18 mouse cellular contexts compared by ENCODE assay signal in genomic region chr12:80360321-80360720, GRCm38 (mm10).
DNase-seq lines count a peak whose midpoint lies in the region; ATAC-seq and TF ChIP-seq lines count a peak whose summit lies in the region.
"Had no signal": no experiment of that assay in that cellular context is flagged by ENCODE, and none has a peak within 500 bp of the region (broad histone marks: within the 10 kb centered on the region; RNA-seq: fewer than 3 reads in every experiment).

No protein-coding gene starts in this region.

- H3K4me3 ChIP-seq in heart, embryonic 12.5 days: no peak overlapping the region
- H3K4me3 ChIP-seq in lung, embryonic 14.5 days (ENCODE audit: low read depth, low read length): no peak overlapping the region
- no peak overlapping the region for H3K4me3 ChIP-seq in MEL (ENCODE audit: control insufficient read depth in 1 of 2, insufficient read depth in 1 of 2, low read depth in 2 of 2, low read length in 2 of 2)
- no peak overlapping the region for H3K4me3 ChIP-seq in forebrain, embryonic 15.5 days
- H3K4me3 ChIP-seq: hindbrain, embryonic 15.5 days had no signal

- no peak for TF ChIP-seq POLR2A in MEL (IDR thresholded peaks at IDR 0.05; ENCODE audit: control insufficient read depth in 1 of 2, insufficient read depth in 1 of 2, low read depth in 1 of 2, low read length in 2 of 2, poor library complexity in 1 of 2)

- peak overlapping the region; percentile 50 for H3K27ac ChIP-seq in heart, embryonic 12.5 days (ENCODE audit: poor library complexity, severe bottlenecking)
- H3K27ac ChIP-seq in lung, embryonic 14.5 days (ENCODE audit: low read depth): peak overlapping the region; percentile 56; the same call in 1 of the 2 replicates
- no peak overlapping the region for H3K27ac ChIP-seq in MEL (ENCODE audit: control insufficient read depth, low read depth, low read length)
- no peak overlapping the region for H3K27ac ChIP-seq in forebrain, embryonic 15.5 days (replicated peaks)
- H3K27ac ChIP-seq: hindbrain, embryonic 15.5 days; macrophage had no signal

- no peak for DNase-seq in heart, adult 8-10 months (ENCODE audit: low spot score)
- peak; percentile 52 for DNase-seq in lung, embryonic 14.5 days
- DNase-seq in lung, postnatal 4 days: no peak
- DNase-seq in MEL (ENCODE audit: low read depth, low spot score): peak; percentile 18
- no peak for DNase-seq in embryo, embryonic 11 days
- DNase-seq: adrenal gland, adult 8-10 months; cerebellum, adult 2 months; gastrocnemius, postnatal 25 days; kidney, adult 18-20 months; kidney, postnatal 14 days; midbrain, embryonic 14.5 days; thymus, adult 2 months had no signal

- no peak for TF ChIP-seq EP300 in MEL (IDR thresholded peaks at IDR 0.05; ENCODE audit: low read depth in 1 of 2, low read length in 2 of 2)

- no peak overlapping the region for H3K9ac ChIP-seq in heart, embryonic 12.5 days
- H3K9ac ChIP-seq in lung, embryonic 14.5 days: no peak overlapping the region
- no peak overlapping the region for H3K9ac ChIP-seq in MEL (ENCODE audit: control insufficient read depth, low read depth, low read length, poor library complexity, severe bottlenecking)
- H3K9ac ChIP-seq in forebrain, embryonic 15.5 days (replicated peaks): no peak overlapping the region
- H3K9ac ChIP-seq: hindbrain, embryonic 15.5 days had no signal

- no peak for TF ChIP-seq CTCF in lung, embryonic 14.5 days (IDR thresholded peaks at IDR 0.05; ENCODE audit: low read depth)
- no peak for TF ChIP-seq CTCF in MEL (IDR thresholded peaks at IDR 0.05 in 2 of 3, conservative IDR thresholded peaks at IDR 0.05 in 1 of 3; ENCODE audit: control insufficient read depth in 1 of 3, insufficient read depth in 1 of 3, low read depth in 2 of 3, low read length in 3 of 3, poor library complexity in 1 of 3, severe bottlenecking in 1 of 3)

- no peak overlapping the region for H3K4me2 ChIP-seq in heart, embryonic 12.5 days
- H3K4me2 ChIP-seq in lung, embryonic 14.5 days: no peak overlapping the region
- no peak overlapping the region for H3K4me2 ChIP-seq in forebrain, embryonic 15.5 days (replicated peaks)
- H3K4me2 ChIP-seq: hindbrain, embryonic 15.5 days; liver, embryonic 11.5 days had no signal

- 0 out of 2 replicates have a peak, but pooled peaks cover 3% of the 10 kb centered on the region for H3K9me3 ChIP-seq in heart, embryonic 12.5 days (replicated peaks)
- no peaks in the 10 kb centered on the region for H3K9me3 ChIP-seq in lung, embryonic 14.5 days (ENCODE audit: low read depth, low read length)
- H3K9me3 ChIP-seq in MEL (replicated peaks; ENCODE audit: insufficient read depth, low read length): no peaks in the 10 kb centered on the region
- H3K9me3 ChIP-seq in forebrain, embryonic 15.5 days: no peaks in the 10 kb centered on the region
- H3K9me3 ChIP-seq: hindbrain, embryonic 15.5 days had no signal

- peaks cover 27% of the 10 kb centered on the region for H3K4me1 ChIP-seq in heart, embryonic 12.5 days (replicated peaks)
- peaks cover 8% of the 10 kb centered on the region for H3K4me1 ChIP-seq in lung, embryonic 14.5 days (ENCODE audit: insufficient read depth)
- H3K4me1 ChIP-seq in MEL (ENCODE audit: control insufficient read depth in 1 of 2, insufficient read depth in 2 of 2, low read length in 2 of 2): no peaks in the 10 kb centered on the region
- H3K4me1 ChIP-seq in forebrain, embryonic 15.5 days: peaks cover 2% of the 10 kb centered on the region

- no peaks in the 10 kb centered on the region for H3K79me2 ChIP-seq in MEL (ENCODE audit: control insufficient read depth, insufficient read depth, low read length, poor library complexity)

- no peak for ATAC-seq in heart, embryonic 12.5 days (ENCODE audit: insufficient number of reproducible peaks, low FRiP score)
- ATAC-seq in lung, embryonic 14.5 days (ENCODE audit: insufficient read depth): peak; percentile 64; the same call in 1 of the 2 replicates
- peak; percentile 53 to 73 for ATAC-seq in hematopoietic stem cell, adult 5-6 weeks (replicated peaks in 1 of 2; ENCODE audit: insufficient read depth in 1 of 2, low FRiP score in 2 of 2, low TSS enrichment in 1 of 2, low read depth in 1 of 2, poor library complexity in 2 of 2, severe bottlenecking in 2 of 2)
- ATAC-seq in forebrain, embryonic 15.5 days (replicated peaks): no peak

- WGBS in heart, embryonic 12.5 days: 32% methylated on average over 5 of the region's 5 CpGs
- 29% methylated on average over 5 of the region's 5 CpGs for WGBS in lung, embryonic 14.5 days
- 76% methylated on average over 5 of the region's 5 CpGs for WGBS in forebrain, embryonic 15.5 days

- TF ChIP-seq RAD21 in MEL (IDR thresholded peaks at IDR 0.05; ENCODE audit: low read depth, low read length): no peak

- H3K27me3 ChIP-seq in heart, embryonic 12.5 days (replicated peaks): no peaks in the 10 kb centered on the region
- no peaks in the 10 kb centered on the region for H3K27me3 ChIP-seq in lung, embryonic 14.5 days (ENCODE audit: insufficient read depth, low read length)
- H3K27me3 ChIP-seq in MEL (ENCODE audit: control insufficient read depth in 1 of 2, insufficient read depth in 2 of 2, low read length in 2 of 2): no peaks in the 10 kb centered on the region
- no peaks in the 10 kb centered on the region for H3K27me3 ChIP-seq in forebrain, embryonic 15.5 days
- H3K27me3 ChIP-seq: hindbrain, embryonic 15.5 days had no signal

- H3K36me3 ChIP-seq in heart, embryonic 12.5 days: peaks cover 34% of the 10 kb centered on the region
- peaks cover 27% of the 10 kb centered on the region for H3K36me3 ChIP-seq in lung, embryonic 14.5 days (ENCODE audit: insufficient read depth)
- peaks cover 0 to 4% of the 10 kb centered on the region in 2 experiments; a peak in 2 of 4 replicates for H3K36me3 ChIP-seq in MEL (ENCODE audit: control insufficient read depth in 1 of 2, insufficient read depth in 2 of 2, low read length in 2 of 2)
- peaks cover 7% of the 10 kb centered on the region; the same call in 1 of the 2 replicates for H3K36me3 ChIP-seq in forebrain, embryonic 15.5 days

TF ChIP-seq in MEL, 35 proteins besides CTCF, POLR2A, EP300 and RAD21:
- TF ChIP-seq HCFC1 (IDR thresholded peaks at IDR 0.05; ENCODE audit: low read depth, low read length) (no peak), JUND (IDR thresholded peaks at IDR 0.05; ENCODE audit: low read depth, low read length) (no peak), ZMIZ1 (IDR thresholded peaks at IDR 0.05; ENCODE audit: low read depth, low read length) (no peak), ZC3H11A (IDR thresholded peaks at IDR 0.05; ENCODE audit: low read depth, low read length) (no peak), CHD1 (IDR thresholded peaks at IDR 0.05; ENCODE audit: low read depth, low read length) (no peak), KAT2A (conservative IDR thresholded peaks at IDR 0.05; ENCODE audit: low read depth, low read length) (no peak), TCF12 (IDR thresholded peaks at IDR 0.05; ENCODE audit: low read depth, low read length) (no peak), ETS1 (IDR thresholded peaks at IDR 0.05; ENCODE audit: low read depth, low read length) (no peak), MYB (IDR thresholded peaks at IDR 0.05; ENCODE audit: low read depth, low read length) (no peak), GABPA (IDR thresholded peaks at IDR 0.05; ENCODE audit: low read depth, low read length) (no peak), USF2 (IDR thresholded peaks at IDR 0.05; ENCODE audit: borderline replicate concordance in 1 of 2, insufficient read depth in 1 of 2, low read depth in 1 of 2, low read length in 2 of 2) (no peak), POLR2AphosphoS2 (IDR thresholded peaks at IDR 0.05; ENCODE audit: low read length) (no peak), E2F4 (IDR thresholded peaks at IDR 0.05; ENCODE audit: borderline replicate concordance, low read depth, low read length) (no peak), MAZ (IDR thresholded peaks at IDR 0.05; ENCODE audit: low read depth, low read length) (no peak)

Comparison
In these comparisons a context has a peak if more than half of its experiments do, and no peak if none do; other contexts are left out.
1. DNase-seq: peak in lung, embryonic 14.5 days (single experiment) and MEL (single experiment); none in heart, adult 8-10 months (single experiment), lung, postnatal 4 days (0 of 2) and embryo, embryonic 11 days (single experiment).
2. ATAC-seq: peak in lung, embryonic 14.5 days (single experiment) and hematopoietic stem cell, adult 5-6 weeks (2 of 2); none in heart, embryonic 12.5 days (single experiment) and forebrain, embryonic 15.5 days (single experiment).
3. H3K27ac ChIP-seq: peak in heart, embryonic 12.5 days (single experiment) and lung, embryonic 14.5 days (single experiment); none in MEL (single experiment) and forebrain, embryonic 15.5 days (single experiment).